Mouse (Mus musculus): ENCODE measurements at regions not wholly inside any gene's neighbourhood (a gene's known extent, or its start where the extent isn't known, plus 50 kb on each side); places are given as distances from the start of the nearest gene placed in this dataset.

DNA sequence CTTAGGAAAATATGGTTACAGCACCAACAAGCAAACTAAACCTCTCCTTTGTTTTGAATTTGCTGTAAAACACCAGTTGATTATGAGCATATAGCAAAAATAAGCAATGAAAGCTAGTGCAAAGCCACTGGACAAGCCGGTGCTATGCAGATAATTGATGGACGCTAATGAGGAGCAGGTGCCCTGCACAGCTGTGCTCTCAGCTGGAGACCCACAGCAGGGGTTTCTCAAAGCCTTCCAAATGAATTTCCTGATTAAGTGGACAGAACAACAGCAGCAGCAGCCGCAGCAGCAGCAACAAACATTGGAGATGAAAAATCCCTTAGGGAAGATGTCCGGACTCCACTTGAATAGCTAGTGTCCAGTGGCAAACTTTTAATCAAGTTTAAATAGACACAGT, 109.2 kb downstream of the Alg10b start:
- TF ChIP-seq CTCF (IDR thresholded peaks at IDR 0.05; ENCODE audit: low read depth, low read length) (no peak), POLR2A (IDR thresholded peaks at IDR 0.05; ENCODE audit: insufficient read depth, low read length) (no peak), EP300 (IDR thresholded peaks at IDR 0.05; ENCODE audit: insufficient read depth, low read depth, low read length) (no peak)

Data from ES-Bruce4 (cell line).